ENCODE assay signal across 13 mouse cellular contexts in the genomic region with DNA sequence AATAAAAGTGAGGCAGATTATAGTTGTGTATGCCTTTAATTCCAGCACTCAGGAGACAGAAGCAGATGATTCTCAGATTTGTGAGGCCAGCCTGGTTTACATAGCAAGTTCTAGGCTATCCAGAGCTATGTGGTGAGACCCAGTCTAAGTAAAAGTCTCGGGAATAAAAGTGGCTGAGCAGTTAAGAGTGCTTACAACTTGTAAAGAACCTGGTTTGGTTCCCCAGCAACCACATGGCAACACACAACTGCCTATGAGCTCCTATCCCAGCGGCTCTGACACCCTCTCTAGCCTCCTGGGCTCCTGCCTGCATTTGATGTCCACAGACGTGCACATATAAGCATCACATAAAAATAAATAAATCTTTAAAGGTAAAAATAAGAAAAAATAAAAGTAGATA. TPM values are rescaled to one million over a fixed set of nuclear protein-coding genes. Genes with fewer than 3 reads are reported as not detected.
"Had no signal": no experiment of that assay in that cellular context is flagged by ENCODE, and none has a peak within 500 bp of the region (broad histone marks: within the 10 kb centered on the region; RNA-seq: fewer than 3 reads in every experiment).

No protein-coding gene starts in this region.

- DNase-seq: kidney, adult 2 months; kidney, postnatal 14 days; lung, adult 18-20 months; midbrain, embryonic 14.5 days; retina, postnatal 1 day; thymus, adult 2 months; thymus, postnatal 25 days had no signal

- H3K9me3 ChIP-seq: kidney, embryonic 15.5 days; limb, embryonic 13.5 days; neural tube, embryonic 12.5 days had no signal

- H3K27me3 ChIP-seq: kidney, embryonic 15.5 days; limb, embryonic 13.5 days; neural tube, embryonic 12.5 days had no signal

- H3K9ac ChIP-seq: kidney, embryonic 15.5 days; limb, embryonic 13.5 days; liver, embryonic 14.5 days; neural tube, embryonic 12.5 days had no signal

- H3K27ac ChIP-seq: kidney, embryonic 15.5 days; limb, embryonic 13.5 days; liver, embryonic 14.5 days; neural tube, embryonic 12.5 days had no signal

- H3K4me3 ChIP-seq: kidney, embryonic 15.5 days; limb, embryonic 13.5 days; myocyte; neural tube, embryonic 12.5 days had no signal

- H3K36me3 ChIP-seq: kidney, embryonic 15.5 days; limb, embryonic 13.5 days; neural tube, embryonic 12.5 days had no signal

RNA-seq across cellular contexts. Expression of a gene that starts 42.9 kb away (rescaled TPM):
- total RNA-seq: megakaryocyte progenitor cell, adult 5-6 weeks had no signal
